9 mouse cellular contexts compared by ENCODE assay signal in genomic region chr10:88622624-88623023, GRCm38 (mm10). TPM values are rescaled to one million over a fixed set of nuclear protein-coding genes. Genes with fewer than 3 reads are reported as not detected.
DNase-seq lines count a peak whose midpoint lies in the region; ATAC-seq and TF ChIP-seq lines count a peak whose summit lies in the region.
"Had no signal": no experiment of that assay in that cellular context is flagged by ENCODE, and none has a peak within 500 bp of the region (broad histone marks: within the 10 kb centered on the region; RNA-seq: fewer than 3 reads in every experiment).

No protein-coding gene starts in this region.

- no peak overlapping the region for H3K27ac ChIP-seq in kidney, postnatal 0 days
- H3K27ac ChIP-seq in lung, embryonic 15.5 days, result no peak overlapping the region
- H3K27ac ChIP-seq: liver, embryonic 15.5 days had no signal

- H3K4me2 ChIP-seq in kidney, postnatal 0 days (ENCODE audit: low read length), result peak overlapping the region; percentile 42; the same call in 1 of the 2 replicates
- H3K4me2 ChIP-seq in lung, embryonic 15.5 days, result 0 out of 2 replicates have a peak overlapping the region, but pooled peaks have one; percentile 10
- H3K4me2 ChIP-seq: liver, embryonic 15.5 days had no signal

- WGBS in kidney, postnatal 0 days, result 56% methylated on average over 16 of the region's 16 CpGs
- WGBS in lung, embryonic 15.5 days, result 46% methylated on average over 16 of the region's 16 CpGs

- no peak for DNase-seq in kidney, postnatal 0 days (ENCODE audit: low spot score)
- no peak for DNase-seq in kidney, adult 8-10 months
- peak; percentile 14 for DNase-seq in ES-CJ7 (ENCODE audit: low read depth, low spot score)
- peak; percentile 31 to 33 for DNase-seq in heart, adult 9 months (ENCODE audit: low spot score in 2 of 2)
- DNase-seq in spleen, adult 18-20 months, result no peak

- no peaks in the 10 kb centered on the region for H3K4me1 ChIP-seq in kidney, postnatal 0 days (replicated peaks; ENCODE audit: insufficient read depth, low read length)
- H3K4me1 ChIP-seq in lung, embryonic 15.5 days, result no peaks in the 10 kb centered on the region
- H3K4me1 ChIP-seq: liver, embryonic 15.5 days had no signal

- TF ChIP-seq CTCF in kidney, postnatal 0 days (IDR thresholded peaks at IDR 0.05; ENCODE audit: low read depth), result no peak

- no peak for ATAC-seq in kidney, postnatal 0 days (replicated peaks; ENCODE audit: low FRiP score, low read depth)
- ATAC-seq in lung, embryonic 15.5 days (ENCODE audit: borderline replicate concordance, extremely low read depth, low FRiP score, low TSS enrichment), result peak; percentile 52; the same call in 1 of the 2 replicates
- ATAC-seq in activated CD4-positive, CD25-positive, alpha-beta regulatory T cell, adult 4 months, result no peak

- no peaks in the 10 kb centered on the region for H3K27me3 ChIP-seq in kidney, postnatal 0 days (ENCODE audit: insufficient read depth, low read length)
- no peaks in the 10 kb centered on the region for H3K27me3 ChIP-seq in lung, embryonic 15.5 days
- H3K27me3 ChIP-seq: liver, embryonic 15.5 days had no signal

- H3K36me3 ChIP-seq in kidney, postnatal 0 days (ENCODE audit: insufficient read depth, low read length), result no peaks in the 10 kb centered on the region
- no peaks in the 10 kb centered on the region for H3K36me3 ChIP-seq in lung, embryonic 15.5 days
- H3K36me3 ChIP-seq: liver, embryonic 15.5 days had no signal

- H3K9ac ChIP-seq in kidney, postnatal 0 days (ENCODE audit: low read depth, low read length), result no peak overlapping the region
- H3K9ac ChIP-seq in lung, embryonic 15.5 days, result no peak overlapping the region
- H3K9ac ChIP-seq: liver, embryonic 15.5 days had no signal

- H3K4me3 ChIP-seq in kidney, postnatal 0 days (replicated peaks; ENCODE audit: low read depth, low read length), result no peak overlapping the region
- no peak overlapping the region for H3K4me3 ChIP-seq in lung, embryonic 15.5 days
- H3K4me3 ChIP-seq: erythroblast, embryonic 14.5 days; liver, embryonic 15.5 days had no signal

- no peaks in the 10 kb centered on the region for H3K9me3 ChIP-seq in kidney, postnatal 0 days (replicated peaks; ENCODE audit: low read length)
- no peaks in the 10 kb centered on the region for H3K9me3 ChIP-seq in lung, embryonic 15.5 days
- H3K9me3 ChIP-seq: liver, embryonic 15.5 days had no signal

RNA-seq across cellular contexts. Expression of gene Mybpc1, which starts 17.7 kb away (rescaled TPM):
- 1.2 and 1.5 TPM in 2 replicates for polyA plus RNA-seq in kidney, postnatal 0 days (2015; fragmentation: Nextera tagmentation; extraction: Ambion mirVana)
- polyA plus RNA-seq in lung, embryonic 15.5 days (2015; fragmentation: Nextera tagmentation; extraction: Ambion mirVana), result 0.32 and 2.5 TPM in 2 replicates
- polyA plus RNA-seq in activated CD4-positive, CD25-positive, alpha-beta regulatory T cell, adult 4 months (2017; shearing (Covaris generic)), result not detected
- polyA plus RNA-seq: erythroblast, embryonic 14.5 days had no signal

Comparison
In these comparisons a context has a peak if more than half of its experiments do, and no peak if none do; other contexts are left out.
1. DNase-seq: peak in ES-CJ7 (single experiment) and heart, adult 9 months (2 of 2); none in kidney, postnatal 0 days (single experiment), kidney, adult 8-10 months (0 of 2) and spleen, adult 18-20 months (0 of 2).